Mouse (Mus musculus) heart, adult 10 weeks (tissue): ENCODE results near the gene Hdac1. TPM values are rescaled to one million over a fixed set of nuclear protein-coding genes. Genes with fewer than 3 reads are reported as not detected.

Experiments used
- polyA plus RNA-seq: library from polyadenylated mRNA; stranded (reverse); fragments of 350-450 nt; fragmentation: Illumina TruSeq; extraction: RNeasy Lipid Tissue Mini Kit (QIAGEN cat#74804); gene quantifications from one replicate; pipeline ENCODE4 v1.2.3, GENCODE M21; 2014; ENCODE audit warnings: low read depth, low replicate concordance

Hdac1 gene
- 25.7 TPM for polyA plus RNA-seq

DNA sequence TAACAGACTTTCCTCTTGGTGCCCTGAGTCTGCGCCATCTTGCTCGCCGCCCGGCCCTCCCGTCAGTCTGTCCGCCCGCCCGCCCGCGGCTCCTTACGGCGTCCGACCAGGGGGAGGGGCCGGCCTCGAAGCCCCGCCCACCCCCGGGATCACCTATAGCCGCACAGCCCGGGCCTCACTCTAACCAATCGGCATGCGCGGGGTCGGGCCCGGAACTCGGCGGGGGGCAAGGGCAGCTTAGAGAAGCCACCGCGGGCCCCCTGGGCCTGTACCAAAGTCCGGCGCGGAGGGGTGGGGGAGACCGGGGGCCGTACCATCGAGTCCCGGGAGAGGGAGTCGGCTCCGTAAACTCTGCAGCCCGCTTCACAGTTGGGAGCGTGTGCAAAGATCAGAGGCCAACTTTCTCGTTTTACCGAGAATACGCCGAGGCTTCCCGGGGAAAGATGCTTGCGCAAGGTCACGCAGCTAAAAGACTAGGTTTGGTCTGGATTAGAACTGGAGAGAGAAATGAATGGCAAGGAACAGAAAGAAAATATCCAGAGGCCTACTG is at the start of gene Hdac1:
Gene Hdac1 (minus strand): TSS at position 122 of the 550 bp plus-strand sequence.

DNA sequence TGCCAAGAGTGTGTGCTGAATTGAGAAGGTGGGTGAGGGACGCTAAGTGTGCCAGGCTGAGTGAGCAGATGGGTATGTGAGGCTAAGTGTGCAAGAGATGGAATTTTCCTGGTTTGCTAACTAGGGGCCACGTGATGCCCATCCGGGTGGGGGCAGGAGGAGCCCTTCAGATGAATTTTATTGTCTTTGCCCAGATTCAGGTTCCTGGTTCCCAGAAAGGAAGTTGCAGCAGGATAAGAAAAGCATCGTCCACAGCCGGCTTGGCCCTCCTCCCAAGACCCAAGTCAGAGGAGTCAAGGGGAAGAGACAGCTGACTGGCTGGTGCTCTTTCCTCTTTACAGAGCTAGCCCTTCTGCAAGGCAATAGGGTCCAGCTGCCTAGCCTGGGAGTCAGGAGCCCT is 36.0 kb upstream of the Hdac1 start, which contains the start of gene Fam167b:
Gene Fam167b (minus strand): TSS at position 84 of the 400 bp plus-strand sequence.

DNA sequence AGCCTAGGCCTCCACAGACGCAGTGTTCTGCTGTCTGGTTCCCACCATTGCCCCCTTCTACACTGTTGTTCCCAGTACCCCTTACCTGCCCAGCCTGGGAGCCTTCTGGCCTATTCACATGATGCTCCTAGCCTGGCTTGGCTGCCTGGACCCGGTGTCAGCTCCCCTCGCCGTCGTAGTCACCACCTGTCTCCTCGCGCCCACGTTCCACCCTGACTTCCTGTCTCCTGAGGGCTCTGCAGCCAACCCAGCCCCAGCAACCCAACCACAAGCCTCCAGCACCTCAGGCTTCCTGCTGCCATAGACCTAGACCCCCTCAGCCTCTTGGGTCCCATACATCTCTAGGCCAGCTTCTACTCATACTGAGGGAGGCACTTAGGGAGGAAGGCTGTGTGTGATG is 30.9 kb upstream of the Hdac1 start, which contains the start of gene Lck:
Gene Lck (minus strand): TSS at position 212 of the 400 bp plus-strand sequence.

DNA sequence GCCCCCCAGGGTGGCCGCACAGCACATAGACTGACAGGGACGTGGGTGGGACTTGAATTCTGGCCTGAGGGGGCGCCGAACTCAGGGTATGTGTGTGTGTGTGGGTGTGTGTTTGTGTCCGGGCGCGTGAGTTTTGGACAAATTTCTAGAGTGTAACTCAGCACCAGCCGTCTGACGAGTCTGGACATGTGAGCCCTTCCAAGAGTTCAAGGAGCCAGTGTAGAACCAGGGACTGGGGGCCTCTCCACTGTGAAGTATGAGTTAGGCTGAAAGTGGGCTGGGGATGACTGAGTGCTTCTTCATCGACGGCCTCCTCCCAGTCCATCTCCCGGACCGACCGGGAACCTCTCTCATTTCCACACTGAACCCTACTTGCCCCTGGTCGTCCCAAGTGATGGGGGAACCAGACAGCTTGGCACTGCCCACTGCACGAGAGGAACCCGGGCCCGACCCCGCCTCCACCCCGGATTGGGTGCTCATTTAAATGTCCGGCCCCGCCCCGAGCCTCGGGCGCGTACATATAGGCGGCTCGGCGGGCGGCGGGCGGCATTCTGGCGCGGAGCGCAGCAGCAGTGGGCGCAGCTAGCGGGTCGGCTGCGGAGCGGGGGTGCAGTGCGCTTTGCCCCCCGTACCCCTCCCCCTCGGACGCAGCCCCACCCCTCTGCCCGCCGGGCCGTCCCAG is 29.3 kb downstream of the Hdac1 start, which contains the start of gene Marcksl1:
Gene Marcksl1 (plus strand): TSS at position 496 of the 682 bp plus-strand sequence.

DNA sequence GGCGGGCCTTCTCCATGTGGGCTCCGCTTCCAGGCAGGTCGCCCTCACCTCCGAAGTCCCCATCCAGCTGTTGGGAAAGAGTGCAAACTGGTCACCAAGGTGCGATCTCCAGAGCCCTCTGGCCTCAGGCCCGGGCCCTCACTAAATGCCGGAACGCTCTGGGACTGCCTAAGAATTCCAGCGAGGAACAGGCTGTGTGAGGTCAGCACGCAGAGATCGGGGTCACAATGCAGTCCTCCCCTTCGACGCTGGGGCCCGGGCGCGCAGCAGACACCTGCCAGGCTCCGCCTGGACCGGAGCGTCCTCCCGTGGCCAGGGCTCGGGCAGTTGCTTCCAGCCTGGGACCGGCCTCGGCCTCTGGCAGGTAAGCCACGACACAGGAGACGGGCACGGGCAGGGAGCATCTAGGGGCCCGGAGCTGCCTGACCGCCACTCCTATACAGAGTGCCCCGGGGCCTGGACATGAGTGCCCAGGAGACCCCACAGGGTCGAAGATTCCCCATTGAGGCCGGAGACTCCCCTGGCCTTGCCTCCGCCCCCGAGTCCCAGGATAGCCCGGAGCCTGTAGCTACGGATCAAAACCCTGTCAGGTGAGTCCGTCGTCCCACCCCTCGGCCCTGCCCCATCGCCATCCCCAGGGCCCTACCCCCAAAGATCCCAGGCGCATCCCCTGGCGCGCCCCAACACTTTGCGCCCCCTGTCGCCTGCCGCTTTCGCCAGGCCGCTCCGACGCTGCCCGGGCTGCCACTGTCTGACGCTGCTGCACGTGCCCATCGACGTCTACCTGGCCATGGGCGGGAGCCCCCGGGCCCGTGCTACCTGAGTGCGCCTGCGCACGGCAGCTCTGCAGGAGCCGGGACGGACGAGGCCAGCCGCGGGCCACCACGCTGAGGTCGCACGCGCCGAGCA is 51.3 kb downstream of the Hdac1 start, which contains the start of the genes Tssk3 and Fam229a:
Gene Tssk3 (minus strand): TSS at position 51 of the 909 bp plus-strand sequence.
Gene Fam229a (plus strand): TSS at position 219 of the 909 bp plus-strand sequence.

Other genes starting within 250 kb of the Hdac1 start
- gene Rbbp4, start 207.3 kb downstream of the Hdac1 start, polyA plus RNA-seq = 41.0 TPM
- gene Zbtb8os, start 207.0 kb downstream of the Hdac1 start, polyA plus RNA-seq = 33.3 TPM
- gene Zbtb8a, start 164.6 kb downstream of the Hdac1 start, polyA plus RNA-seq = 3.6 TPM
- not detected for gene Zbtb8b, start 101.9 kb downstream of the Hdac1 start, polyA plus RNA-seq
- gene Bsdc1, start 81.1 kb downstream of the Hdac1 start, polyA plus RNA-seq = 48.9 TPM
- not detected for gene Tssk3, start 51.7 kb downstream of the Hdac1 start, polyA plus RNA-seq
- not detected for gene Fam229a, start 51.5 kb downstream of the Hdac1 start, polyA plus RNA-seq
- gene Marcksl1, start 29.1 kb downstream of the Hdac1 start, polyA plus RNA-seq = 5.8 TPM
- 0.68 TPM for gene Lck, start 30.9 kb upstream of the Hdac1 start, polyA plus RNA-seq
- gene Fam167b, start 35.8 kb upstream of the Hdac1 start, polyA plus RNA-seq = 0.73 TPM
- 141 TPM for gene Eif3i, start 57.9 kb upstream of the Hdac1 start, polyA plus RNA-seq
- 78.7 TPM for gene Tmem234, start 58.0 kb upstream of the Hdac1 start, polyA plus RNA-seq
- gene Dcdc2b, start 71.5 kb upstream of the Hdac1 start, polyA plus RNA-seq = 2.9 TPM
- 16.9 TPM for gene Iqcc, start 76.4 kb upstream of the Hdac1 start, polyA plus RNA-seq
- 21.7 TPM for gene Ccdc28b, start 81.2 kb upstream of the Hdac1 start, polyA plus RNA-seq
- gene Txlna, start 98.4 kb upstream of the Hdac1 start, polyA plus RNA-seq = 25.6 TPM
- 43.9 TPM for gene Kpna6, start 130.1 kb upstream of the Hdac1 start, polyA plus RNA-seq
- gene Tmem39b, start 154.1 kb upstream of the Hdac1 start, polyA plus RNA-seq = 4.8 TPM
- gene Khdrbs1, start 199.6 kb upstream of the Hdac1 start, polyA plus RNA-seq = 35.7 TPM